Mouse (Mus musculus): ENCODE results near the gene Adgrg5. TPM values are rescaled to one million over a fixed set of nuclear protein-coding genes. Genes with fewer than 3 reads are reported as not detected.
A peak's percentile ranks its signal among the peaks of the same experiment; 100 is the strongest.

Adgrg5 gene
- polyA plus RNA-seq, 1 experiment from 2014 or later = not detected

- H3K4me2 ChIP-seq = no peak overlapping the region
- no peak overlapping the region for H3K4me3 ChIP-seq (replicated peaks)
- H3K27me3 ChIP-seq = no peaks in the 10 kb centered on the region
- H3K9ac ChIP-seq (replicated peaks) = no peak overlapping the region
- no peak overlapping the region for H3K27ac ChIP-seq
- H3K9me3 ChIP-seq = no peaks in the 10 kb centered on the region
- no peaks in the 10 kb centered on the region for H3K4me1 ChIP-seq (replicated peaks)
- WGBS = 73% methylated on average over 3 of the region's 3 CpGs
- ATAC-seq (ENCODE audit: insufficient number of reproducible peaks, insufficient read depth, low FRiP score, low TSS enrichment, low read depth) = no peak
- no peaks in the 10 kb centered on the region for H3K36me3 ChIP-seq
Measured at GRCm38 (mm10) chr8:94967554-94967953, 44.1 kb downstream of the Adgrg5 start.

- no peak for ATAC-seq (ENCODE audit: insufficient number of reproducible peaks, insufficient read depth, low FRiP score, low TSS enrichment, low read depth)
- no peak overlapping the region for H3K4me2 ChIP-seq
- H3K4me1 ChIP-seq (replicated peaks) = peaks cover 15% of the 10 kb centered on the region
- H3K27me3 ChIP-seq = peaks cover 25% of the 10 kb centered on the region
- H3K4me3 ChIP-seq (replicated peaks) = no peak overlapping the region
- no peaks in the 10 kb centered on the region for H3K36me3 ChIP-seq
- WGBS = 84% methylated on average over 9 of the region's 9 CpGs
- no peak overlapping the region for H3K9ac ChIP-seq (replicated peaks)
- H3K9me3 ChIP-seq = no peaks in the 10 kb centered on the region
- no peak overlapping the region for H3K27ac ChIP-seq
Measured at GRCm38 (mm10) chr8:94973270-94973669, 49.8 kb downstream of the Adgrg5 start.

- no peak overlapping the region for H3K4me3 ChIP-seq (replicated peaks)
- H3K27ac ChIP-seq = no peak overlapping the region
- WGBS = 90% methylated on average over 9 of the region's 9 CpGs
- H3K4me2 ChIP-seq = no peak overlapping the region
- H3K4me1 ChIP-seq (replicated peaks) = peaks cover 18% of the 10 kb centered on the region
- no peaks in the 10 kb centered on the region for H3K36me3 ChIP-seq
- H3K9me3 ChIP-seq = no peaks in the 10 kb centered on the region
- no peak overlapping the region for H3K9ac ChIP-seq (replicated peaks)
- peaks cover 30% of the 10 kb centered on the region for H3K27me3 ChIP-seq
- ATAC-seq (ENCODE audit: insufficient number of reproducible peaks, insufficient read depth, low FRiP score, low TSS enrichment, low read depth) = no peak
Measured at GRCm38 (mm10) chr8:94973786-94974185, 50.3 kb downstream of the Adgrg5 start.

- WGBS = 47% methylated on average over 7 of the region's 7 CpGs
- peaks cover 35% of the 10 kb centered on the region for H3K27me3 ChIP-seq
- H3K9me3 ChIP-seq = no peaks in the 10 kb centered on the region
- H3K4me3 ChIP-seq (replicated peaks) = no peak within 1 kb of the TSS
- peaks cover 18% of the 10 kb centered on the region for H3K4me1 ChIP-seq (replicated peaks)
- no peak within 1 kb of the TSS for H3K4me2 ChIP-seq
- no peak within 1 kb of the TSS for H3K27ac ChIP-seq
- no peak within 1 kb of the TSS for H3K9ac ChIP-seq (replicated peaks)
- H3K36me3 ChIP-seq = no peaks in the 10 kb centered on the region
- ATAC-seq (ENCODE audit: insufficient number of reproducible peaks, insufficient read depth, low FRiP score, low TSS enrichment, low read depth) = no peak
Measured at GRCm38 (mm10) chr8:94974467-94975165, 51.1 kb downstream of the Adgrg5 start, which contains the start of gene Adgrg1. Adgrg1 (plus strand) TSS chr8:94974751.

- Histone ChIP-seq H3K4me1 (replicated peaks) (peaks cover 18% of the 10 kb centered on the region), H3K36me3 (no peaks in the 10 kb centered on the region), H3K27me3 (peaks cover 35% of the 10 kb centered on the region), H3K9me3 (no peaks in the 10 kb centered on the region), H3K4me2 (peak overlapping the region; percentile 49), H3K4me3 (replicated peaks) (peak overlapping the region; percentile 29), H3K27ac (peak overlapping the region; percentile 47; the same call in 1 of the 2 replicates), H3K9ac (replicated peaks) (0 out of 2 replicates have a peak overlapping the region, but pooled peaks have one; percentile 19)
- 13% methylated on average over 17 of the region's 17 CpGs for WGBS
- no peak for ATAC-seq (ENCODE audit: insufficient number of reproducible peaks, insufficient read depth, low FRiP score, low TSS enrichment, low read depth)
Measured at GRCm38 (mm10) chr8:94976651-94977417, 53.3 kb downstream of the Adgrg5 start.

- Histone ChIP-seq H3K36me3 (no peaks in the 10 kb centered on the region), H3K27ac (no peak overlapping the region), H3K9ac (replicated peaks) (no peak overlapping the region), H3K4me2 (peak overlapping the region; percentile 49), H3K9me3 (no peaks in the 10 kb centered on the region), H3K27me3 (peaks cover 35% of the 10 kb centered on the region), H3K4me3 (replicated peaks) (peak overlapping the region; percentile 29; the same call in 1 of the 2 replicates), H3K4me1 (replicated peaks) (peaks cover 23% of the 10 kb centered on the region)
- ATAC-seq (ENCODE audit: insufficient number of reproducible peaks, insufficient read depth, low FRiP score, low TSS enrichment, low read depth) = no peak
- 37% methylated on average over 9 of the region's 9 CpGs for WGBS
Measured at GRCm38 (mm10) chr8:94978131-94978530, 54.6 kb downstream of the Adgrg5 start.

GRCm38 (mm10) chr8:94978593-94979319, 55.3 kb downstream of the Adgrg5 start:
- Histone ChIP-seq H3K4me2 (peak overlapping the region; percentile 49; the same call in 1 of the 2 replicates), H3K4me3 (replicated peaks) (no peak overlapping the region), H3K36me3 (no peaks in the 10 kb centered on the region), H3K27me3 (peaks cover 35% of the 10 kb centered on the region), H3K4me1 (replicated peaks) (peaks cover 30% of the 10 kb centered on the region), H3K27ac (no peak overlapping the region), H3K9me3 (no peaks in the 10 kb centered on the region), H3K9ac (replicated peaks) (no peak overlapping the region)
- no peak for ATAC-seq (ENCODE audit: insufficient number of reproducible peaks, insufficient read depth, low FRiP score, low TSS enrichment, low read depth)
- WGBS = 75% methylated on average over 13 of the region's 13 CpGs

GRCm38 (mm10) chr8:94980176-94980575, 56.7 kb downstream of the Adgrg5 start:
- Histone ChIP-seq H3K4me2 (no peak overlapping the region), H3K9ac (replicated peaks) (no peak overlapping the region), H3K9me3 (no peaks in the 10 kb centered on the region), H3K27me3 (peaks cover 32% of the 10 kb centered on the region), H3K4me3 (replicated peaks) (no peak overlapping the region), H3K4me1 (replicated peaks) (peaks cover 38% of the 10 kb centered on the region), H3K27ac (no peak overlapping the region), H3K36me3 (no peaks in the 10 kb centered on the region)
- 88% methylated on average over 5 of the region's 5 CpGs for WGBS
- ATAC-seq (ENCODE audit: insufficient number of reproducible peaks, insufficient read depth, low FRiP score, low TSS enrichment, low read depth) = no peak

GRCm38 (mm10) chr8:94980976-94981375, 57.5 kb downstream of the Adgrg5 start:
- no peaks in the 10 kb centered on the region for H3K9me3 ChIP-seq
- H3K4me3 ChIP-seq (replicated peaks) = no peak overlapping the region
- no peak overlapping the region for H3K27ac ChIP-seq
- no peak overlapping the region for H3K9ac ChIP-seq (replicated peaks)
- H3K36me3 ChIP-seq = no peaks in the 10 kb centered on the region
- peaks cover 32% of the 10 kb centered on the region for H3K27me3 ChIP-seq
- peaks cover 38% of the 10 kb centered on the region for H3K4me1 ChIP-seq (replicated peaks)
- ATAC-seq (ENCODE audit: insufficient number of reproducible peaks, insufficient read depth, low FRiP score, low TSS enrichment, low read depth) = no peak
- WGBS = 64% methylated on average over 8 of the region's 8 CpGs
- H3K4me2 ChIP-seq = no peak overlapping the region

GRCm38 (mm10) chr8:94981848-94982247, 58.4 kb downstream of the Adgrg5 start:
- no peak for ATAC-seq (ENCODE audit: insufficient number of reproducible peaks, insufficient read depth, low FRiP score, low TSS enrichment, low read depth)
- peaks cover 41% of the 10 kb centered on the region for H3K4me1 ChIP-seq (replicated peaks)
- H3K27ac ChIP-seq = no peak overlapping the region
- no peak overlapping the region for H3K9ac ChIP-seq (replicated peaks)
- no peak overlapping the region for H3K4me2 ChIP-seq
- WGBS = 82% methylated on average over 7 of the region's 7 CpGs
- H3K4me3 ChIP-seq (replicated peaks) = no peak overlapping the region
- no peaks in the 10 kb centered on the region for H3K36me3 ChIP-seq
- H3K27me3 ChIP-seq = peaks cover 24% of the 10 kb centered on the region
- no peaks in the 10 kb centered on the region for H3K9me3 ChIP-seq

GRCm38 (mm10) chr8:94983146-94983545, 59.7 kb downstream of the Adgrg5 start:
- Histone ChIP-seq H3K9me3 (no peaks in the 10 kb centered on the region), H3K9ac (replicated peaks) (no peak overlapping the region), H3K4me3 (replicated peaks) (no peak overlapping the region), H3K27me3 (peaks cover 11% of the 10 kb centered on the region), H3K4me1 (replicated peaks) (peaks cover 28% of the 10 kb centered on the region), H3K27ac (no peak overlapping the region), H3K36me3 (no peaks in the 10 kb centered on the region), H3K4me2 (no peak overlapping the region)
- no peak for ATAC-seq (ENCODE audit: insufficient number of reproducible peaks, insufficient read depth, low FRiP score, low TSS enrichment, low read depth)
- WGBS = 17% methylated on average over 5 of the region's 5 CpGs
